8 mouse cellular contexts compared by ENCODE assay signal in the genomic region with DNA sequence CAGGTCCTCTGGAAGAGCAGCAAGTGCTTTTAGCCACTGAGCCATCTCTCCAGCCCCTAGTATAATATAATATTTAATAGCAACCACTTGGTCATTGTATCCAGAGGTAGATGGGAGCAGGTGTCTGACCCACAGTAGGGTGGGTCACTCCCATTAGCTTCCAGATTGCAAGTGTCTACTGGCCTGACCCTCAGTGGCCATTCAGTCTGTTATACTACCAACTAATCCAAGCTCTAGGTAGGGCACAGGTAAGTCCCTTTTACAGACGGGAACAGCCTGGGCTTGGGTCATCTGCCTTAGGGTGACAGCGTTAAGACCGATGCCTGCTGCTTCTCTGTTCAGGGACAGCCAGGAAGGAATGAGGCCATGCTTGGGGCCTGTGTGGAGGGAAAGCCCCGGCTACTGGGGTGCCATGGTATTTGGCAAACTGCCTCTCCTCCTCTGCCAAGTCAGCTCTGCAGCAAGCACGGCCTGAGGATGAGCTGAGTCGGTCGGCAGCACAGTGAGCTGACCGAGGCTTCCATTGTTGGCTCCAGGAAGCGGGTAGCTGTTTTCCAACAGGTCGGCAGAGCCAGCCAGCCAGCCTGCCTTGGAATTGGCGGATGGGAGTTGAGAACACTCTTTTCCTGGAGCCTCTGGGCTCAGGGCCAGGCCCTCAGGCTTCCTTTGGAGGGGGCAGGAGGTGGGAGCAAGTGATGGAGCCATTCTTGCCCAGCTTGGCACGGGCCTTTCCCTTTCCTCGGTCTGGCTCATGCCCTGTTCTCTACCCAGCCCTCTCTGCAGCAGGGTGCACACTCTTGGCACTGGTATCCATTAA.
DNase-seq lines count a peak whose midpoint lies in the region; ATAC-seq and TF ChIP-seq lines count a peak whose summit lies in the region.
"Had no signal": no experiment of that assay in that cellular context is flagged by ENCODE, and none has a peak within 500 bp of the region (broad histone marks: within the 10 kb centered on the region; RNA-seq: fewer than 3 reads in every experiment).

No protein-coding gene starts in this region.

- intact Hi-C loops in left cerebral cortex, postnatal 4 days (cut with DNase I), result no loop called here

- CTCF ChIA-PET in Patski (lab: Charles Lee), result interaction anchor here (1.2 kb wide), 1 partner anchor 23 kb away, joined by 3 read pairs; no protein-coding TSS in a partner anchor

- ATAC-seq in Patski, result peak; percentile 70
- peak; percentile 85 for ATAC-seq in cerebellum, adult (ENCODE audit: insufficient number of reproducible peaks, low FRiP score, low TSS enrichment)
- ATAC-seq in frontal cortex, adult (ENCODE audit: low TSS enrichment), result peak; percentile 57; the same call in 1 of the 2 replicates
- ATAC-seq in hindbrain, postnatal 0 days, result peak; percentile 93

- no peak overlapping the region for H3K9ac ChIP-seq in hindbrain, postnatal 0 days (replicated peaks; ENCODE audit: low read length)
- H3K9ac ChIP-seq: liver, embryonic 13.5 days had no signal

- H3K9me3 ChIP-seq in hindbrain, postnatal 0 days (ENCODE audit: low read length), result no peaks in the 10 kb centered on the region
- H3K9me3 ChIP-seq: liver, embryonic 13.5 days had no signal

- 32% methylated on average over 13 of the region's 13 CpGs for WGBS in hindbrain, postnatal 0 days

- POLR2A ChIA-PET in Patski (lab: Charles Lee), result no interaction called here

- H3K4me1 ChIP-seq in hindbrain, postnatal 0 days (ENCODE audit: insufficient read depth, low read length), result no peaks in the 10 kb centered on the region
- H3K4me1 ChIP-seq: liver, embryonic 13.5 days had no signal

- H3K27me3 ChIP-seq in Patski, result no peaks in the 10 kb centered on the region
- no peaks in the 10 kb centered on the region for H3K27me3 ChIP-seq in hindbrain, postnatal 0 days (ENCODE audit: insufficient read depth, low read length)
- H3K27me3 ChIP-seq: liver, embryonic 13.5 days had no signal

- peak overlapping the region; percentile 68 for H3K27ac ChIP-seq in hindbrain, postnatal 0 days
- H3K27ac ChIP-seq: liver, embryonic 13.5 days had no signal

- H3K36me3 ChIP-seq in hindbrain, postnatal 0 days (ENCODE audit: insufficient read depth, low read length), result no peaks in the 10 kb centered on the region
- H3K36me3 ChIP-seq: liver, embryonic 13.5 days had no signal

- peak; percentile 70 for DNase-seq in Patski (ENCODE audit: low read depth, low spot score)
- peak; percentile 88 for DNase-seq in hindbrain, postnatal 0 days (ENCODE audit: low spot score)
- DNase-seq in left cerebral cortex, postnatal 4 days, result peak; percentile 93
- DNase-seq in ovary, postnatal 36 days (ENCODE audit: low spot score), result peak; percentile 59
- no peak for DNase-seq in yolk sac, embryonic 10.5 days (ENCODE audit: low spot score)
- DNase-seq: liver, embryonic 13.5 days had no signal

- TF ChIP-seq CTCF in Patski (IDR thresholded peaks at IDR 0.05), result no peak
- no peak for TF ChIP-seq CTCF in hindbrain, postnatal 0 days (IDR thresholded peaks at IDR 0.05; ENCODE audit: low read depth)

- in situ Hi-C loops in Patski (cut with MboI; ENCODE audit: low pct_unique_long_range_greater_than_20kb), result loop anchor here (5.0 kb wide), 1 partner anchor 48 kb away; no protein-coding TSS in a partner anchor

- H3K4me2 ChIP-seq in hindbrain, postnatal 0 days (ENCODE audit: low read depth, low read length), result no peak overlapping the region
- H3K4me2 ChIP-seq: liver, embryonic 13.5 days had no signal

- no peak overlapping the region for H3K4me3 ChIP-seq in hindbrain, postnatal 0 days (ENCODE audit: low read length)
- H3K4me3 ChIP-seq: liver, embryonic 13.5 days had no signal
